Comparison of ENCODE assay signal across 25 mouse cellular contexts in the genomic region with DNA sequence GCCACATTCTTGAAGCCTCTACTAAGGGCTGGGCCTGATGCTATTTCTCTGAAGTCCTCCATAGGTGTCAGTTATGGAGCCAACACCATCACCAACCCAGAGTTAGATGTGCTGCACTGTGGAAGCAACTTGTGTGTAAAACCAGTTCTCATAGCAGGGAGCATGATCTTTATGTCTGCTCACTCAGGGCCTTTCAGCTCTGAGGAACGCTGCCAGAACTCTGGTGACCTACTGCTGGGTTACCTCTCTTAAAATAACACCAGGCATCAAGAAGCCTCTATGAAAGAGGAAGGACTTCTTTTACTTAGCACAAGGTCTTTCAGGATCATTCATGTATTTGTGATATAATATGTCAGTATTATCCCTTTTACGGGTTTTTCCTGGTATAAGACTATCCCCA. TPM values are rescaled to one million over a fixed set of nuclear protein-coding genes. Genes with fewer than 3 reads are reported as not detected.
A peak's percentile ranks its signal among the peaks of the same experiment; 100 is the strongest.
DNase-seq lines count a peak whose midpoint lies in the region; ATAC-seq and TF ChIP-seq lines count a peak whose summit lies in the region.
"Had no signal": no experiment of that assay in that cellular context is flagged by ENCODE, and none has a peak within 500 bp of the region (broad histone marks: within the 10 kb centered on the region; RNA-seq: fewer than 3 reads in every experiment).

No protein-coding gene starts in this region.

- peaks cover 1% of the 10 kb centered on the region; the same call in 1 of the 2 replicates for H3K36me3 ChIP-seq in kidney, adult 2 months (ENCODE audit: control insufficient read depth, insufficient read depth, low read length)
- no peaks in the 10 kb centered on the region for H3K36me3 ChIP-seq in hindbrain, embryonic 12.5 days

- peaks cover 14% of the 10 kb centered on the region; the same call in 1 of the 2 replicates for H3K4me1 ChIP-seq in kidney, adult 2 months (ENCODE audit: control insufficient read depth, insufficient read depth, low read length)
- H3K4me1 ChIP-seq in hindbrain, embryonic 12.5 days, result peaks cover 2% of the 10 kb centered on the region

- H3K9me3 ChIP-seq in hindbrain, embryonic 12.5 days (replicated peaks), result no peaks in the 10 kb centered on the region
- H3K9me3 ChIP-seq: embryonic facial prominence, embryonic 10.5 days; hindbrain, embryonic 13.5 days; limb, embryonic 10.5 days; megakaryocyte, embryonic 14.5 days; neural tube, embryonic 13.5 days had no signal

- H3K27me3 ChIP-seq in kidney, adult 2 months (replicated peaks; ENCODE audit: control insufficient read depth, insufficient read depth, low read length), result no peaks in the 10 kb centered on the region
- H3K27me3 ChIP-seq in hindbrain, embryonic 12.5 days, result no peaks in the 10 kb centered on the region
- H3K27me3 ChIP-seq: hindbrain, embryonic 13.5 days; megakaryocyte, embryonic 14.5 days; neural tube, embryonic 13.5 days; Patski had no signal

- no peak overlapping the region for H3K4me2 ChIP-seq in hindbrain, embryonic 12.5 days (replicated peaks)
- H3K4me2 ChIP-seq: hindbrain, embryonic 13.5 days; neural tube, embryonic 13.5 days had no signal

- no peak overlapping the region for H3K27ac ChIP-seq in kidney, adult 2 months (ENCODE audit: insufficient read depth, low read depth, low read length)
- H3K27ac ChIP-seq in hindbrain, embryonic 12.5 days, result no peak overlapping the region
- H3K27ac ChIP-seq: embryonic facial prominence, embryonic 10.5 days; hindbrain, embryonic 13.5 days; limb, embryonic 10.5 days; neural tube, embryonic 13.5 days had no signal

- TF ChIP-seq POLR2A in kidney, adult 2 months (IDR thresholded peaks at IDR 0.05; ENCODE audit: low read depth, low read length), result no peak

- no peak overlapping the region for H3K4me3 ChIP-seq in kidney, adult 2 months (ENCODE audit: insufficient read depth, low read depth, low read length)
- no peak overlapping the region for H3K4me3 ChIP-seq in hindbrain, embryonic 12.5 days
- H3K4me3 ChIP-seq: embryonic facial prominence, embryonic 10.5 days; hindbrain, embryonic 13.5 days; limb, embryonic 10.5 days; megakaryocyte, embryonic 14.5 days; neural tube, embryonic 13.5 days had no signal

- ATAC-seq in hindbrain, embryonic 12.5 days (ENCODE audit: low FRiP score), result no peak
- ATAC-seq: CD4-positive, CD25-positive, alpha-beta regulatory T cell, adult 4 months; inflammation-experienced regulatory T-cells, adult 6 months; Patski had no signal

- no peak overlapping the region for H3K9ac ChIP-seq in hindbrain, embryonic 12.5 days
- H3K9ac ChIP-seq: hindbrain, embryonic 13.5 days; neural tube, embryonic 13.5 days had no signal

- no peak for TF ChIP-seq CTCF in kidney, adult 2 months (conservative IDR thresholded peaks at IDR 0.05; ENCODE audit: insufficient read depth, insufficient read length, low read depth, low read length)

- DNase-seq in adrenal gland, postnatal 10 days, result peak; percentile 42
- DNase-seq in adrenal gland, postnatal 4 days (ENCODE audit: low spot score in 2 of 2), result no peak
- peak; percentile 7 to 22 for DNase-seq in cerebellum, postnatal 14 days
- no peak for DNase-seq in cerebellum, adult 11 months
- peak; percentile 35 for DNase-seq in kidney, adult 2 months
- DNase-seq in kidney, postnatal 14 days, result no peak
- DNase-seq in left cerebral cortex, adult 9 months (ENCODE audit: low spot score in 2 of 2), result no peak
- DNase-seq: kidney, adult 8-10 months; lung, adult 18-20 months; lung, postnatal 14 days; midbrain, embryonic 14.5 days; right cerebral cortex, adult 18-20 months had no signal

- WGBS in kidney, adult 2 months, result 83% methylated on average over 2 of the region's 2 CpGs
- WGBS in hindbrain, embryonic 12.5 days, result 91% methylated on average over 2 of the region's 2 CpGs

RNA-seq across cellular contexts. Expression of a gene that starts 6.2 kb away (rescaled TPM):
- total RNA-seq in adrenal gland, postnatal 10 days (2021), result 100 to 1,000 TPM; 145 to 167 TPM
- total RNA-seq in adrenal gland, postnatal 4 days (2021), result 10 to 100 TPM; 87.6 to 95.1 TPM
- polyA plus RNA-seq in kidney, adult 2 months (2012; rRNA removed), result 172 and 181 TPM in 2 replicates
- polyA plus RNA-seq in hindbrain, embryonic 12.5 days (2016; fragmentation: Nextera tagmentation; extraction: Ambion mirVana), result 36.1 and 38.1 TPM in 2 replicates

RNA-seq across cellular contexts. Expression of a gene that starts 32.0 kb away (rescaled TPM):
- total RNA-seq in adrenal gland, postnatal 10 days (2021), result 1 to 10 TPM in 1 of 2 experiments, under 1 TPM in 1; 0.30 to 1.1 TPM
- total RNA-seq in adrenal gland, postnatal 4 days (2021), result under 1 TPM; 0.31 TPM
- 0.22 and 1.3 TPM in 2 replicates for polyA plus RNA-seq in kidney, adult 2 months (2012; rRNA removed)
- polyA plus RNA-seq in hindbrain, embryonic 12.5 days (2016; fragmentation: Nextera tagmentation; extraction: Ambion mirVana), result 0.30 and 0.40 TPM in 2 replicates
- total RNA-seq: ES-E14; left cerebral cortex, adult 18-20 months; liver, adult 2 months had no signal
- polyA plus RNA-seq: embryonic facial prominence, embryonic 10.5 days; heart, embryonic 14.5 days; limb, embryonic 10.5 days; Patski had no signal

Comparison
In these comparisons a context has a peak if more than half of its experiments do, and no peak if none do; other contexts are left out.
1. DNase-seq: peak in adrenal gland, postnatal 10 days (single experiment), cerebellum, postnatal 14 days (2 of 2) and kidney, adult 2 months (single experiment); none in adrenal gland, postnatal 4 days (0 of 2), cerebellum, adult 11 months (single experiment), kidney, postnatal 14 days (single experiment) and left cerebral cortex, adult 9 months (0 of 2).